Mouse (Mus musculus): ENCODE measurements at regions not wholly inside any gene's neighbourhood (a gene's known extent, or its start where the extent isn't known, plus 50 kb on each side); places are given as distances from the start of the nearest gene placed in this dataset.

- TF ChIP-seq BHLHE40 (IDR thresholded peaks at IDR 0.05; ENCODE audit: low read depth, low read length) (no peak), ZKSCAN1 (IDR thresholded peaks at IDR 0.05; ENCODE audit: borderline replicate concordance, low read depth, low read length) (no peak), USF1 (IDR thresholded peaks at IDR 0.05; ENCODE audit: low read depth, low read length) (no peak), MXI1 (IDR thresholded peaks at IDR 0.05; ENCODE audit: low read depth, low read length) (no peak), JUN (IDR thresholded peaks at IDR 0.05; ENCODE audit: insufficient read depth, low read depth, low read length) (no peak), MEF2A (IDR thresholded peaks at IDR 0.05; ENCODE audit: borderline replicate concordance, low read depth, low read length) (no peak), PAX5 (IDR thresholded peaks at IDR 0.05; ENCODE audit: low read length) (no peak), POLR2AphosphoS2 (IDR thresholded peaks at IDR 0.05; ENCODE audit: low read depth, low read length) (no peak), HCFC1 (IDR thresholded peaks at IDR 0.05; ENCODE audit: low read depth, low read length) (no peak), CHD1 (IDR thresholded peaks at IDR 0.05; ENCODE audit: low read depth, low read length) (no peak), SMC3 (IDR thresholded peaks at IDR 0.05; ENCODE audit: low read depth, low read length) (no peak), POLR2A (IDR thresholded peaks at IDR 0.05; ENCODE audit: low read depth, low read length) (no peak), NELFE (IDR thresholded peaks at IDR 0.05; ENCODE audit: low read depth, low read length) (no peak), USF2 (conservative IDR thresholded peaks at IDR 0.05; ENCODE audit: low read depth, low read length) (no peak)
- H3K4me1 ChIP-seq (ENCODE audit: control insufficient read depth in 1 of 2, insufficient read depth in 2 of 2), result no peaks in the 10 kb centered on the region
- no peaks in the 10 kb centered on the region for H3K79me2 ChIP-seq (replicated peaks; ENCODE audit: control insufficient read depth, extremely low read depth, insufficient read depth, poor library complexity, severe bottlenecking)
- H3K9me3 ChIP-seq (replicated peaks; ENCODE audit: low read length), result no peaks in the 10 kb centered on the region
- H3K9ac ChIP-seq (ENCODE audit: insufficient read depth, low read depth), result no peak overlapping the region
- peak overlapping the region; percentile 44; the same call in 1 of the 2 replicates for H3K4me2 ChIP-seq (ENCODE audit: insufficient read depth, low read depth, poor library complexity, severe bottlenecking)
- H3K27ac ChIP-seq (ENCODE audit: insufficient read depth, low read depth), result no peak overlapping the region
- H3K36me3 ChIP-seq (replicated peaks in 1 of 2; ENCODE audit: control insufficient read depth in 1 of 2, insufficient read depth in 1 of 2, low read length in 1 of 2), result no peaks in the 10 kb centered on the region
- DNase-seq (ENCODE audit: extremely low read depth), result no peak
- H3K27me3 ChIP-seq (replicated peaks), result no peaks in the 10 kb centered on the region
- in situ Hi-C loops (cut with MboI; ENCODE audit: low pct_ligation_motif_present, low pct_unique_long_range_greater_than_20kb, low sequenced_read_pairs), result no loop called here
- dilution Hi-C loops (cut with MboI; ENCODE audit: extremely low pct_ligation_motif_present, extremely low pct_unique_long_range_greater_than_20kb, low sequenced_read_pairs), result no loop called here
- no peak overlapping the region for H3K4me3 ChIP-seq (replicated peaks in 1 of 3; ENCODE audit: low read depth in 2 of 3, low read length in 2 of 3, poor library complexity in 1 of 3)
Observed at GRCm38 (mm10) chr10:111867102-111867501, 105.4 kb upstream of the Krr1 start.

- H3K27ac ChIP-seq (ENCODE audit: insufficient read depth, low read depth), result no peak overlapping the region
- no peak overlapping the region for H3K4me3 ChIP-seq (replicated peaks in 1 of 3; ENCODE audit: low read depth in 2 of 3, low read length in 2 of 3, poor library complexity in 1 of 3)
- no peaks in the 10 kb centered on the region for H3K9me3 ChIP-seq (replicated peaks; ENCODE audit: low read length)
- no peaks in the 10 kb centered on the region for H3K4me1 ChIP-seq (ENCODE audit: control insufficient read depth in 1 of 2, insufficient read depth in 2 of 2)
- dilution Hi-C loops (cut with MboI; ENCODE audit: extremely low pct_ligation_motif_present, extremely low pct_unique_long_range_greater_than_20kb, low sequenced_read_pairs) (no loop called here), in situ Hi-C loops (cut with MboI; ENCODE audit: low pct_ligation_motif_present, low pct_unique_long_range_greater_than_20kb, low sequenced_read_pairs) (no loop called here)
- no peak for TF ChIP-seq CHD1 (IDR thresholded peaks at IDR 0.05; ENCODE audit: low read depth, low read length)
- no peak for TF ChIP-seq RAD21 (IDR thresholded peaks at IDR 0.05; ENCODE audit: low read depth, low read length)
- no peak for TF ChIP-seq USF1 (IDR thresholded peaks at IDR 0.05; ENCODE audit: low read depth, low read length)
- TF ChIP-seq MAFK (IDR thresholded peaks at IDR 0.05; ENCODE audit: insufficient replicate concordance, low read length), result no peak
- no peak for TF ChIP-seq USF2 (conservative IDR thresholded peaks at IDR 0.05; ENCODE audit: low read depth, low read length)
- TF ChIP-seq CHD2 (IDR thresholded peaks at IDR 0.05; ENCODE audit: low read length), result no peak
- TF ChIP-seq CTCF (conservative IDR thresholded peaks at IDR 0.05 in 1 of 2, IDR thresholded peaks at IDR 0.05 in 1 of 2; ENCODE audit: low read depth in 2 of 2, low read length in 2 of 2), result no peak
- TF ChIP-seq GABPA (IDR thresholded peaks at IDR 0.05; ENCODE audit: insufficient replicate concordance, low read depth, low read length), result no peak
- TF ChIP-seq KAT2A (IDR thresholded peaks at IDR 0.05; ENCODE audit: insufficient replicate concordance, low read length), result no peak
- no peak for TF ChIP-seq SMC3 (IDR thresholded peaks at IDR 0.05; ENCODE audit: low read depth, low read length)
- TF ChIP-seq HCFC1 (IDR thresholded peaks at IDR 0.05; ENCODE audit: low read depth, low read length), result no peak
- no peak for TF ChIP-seq ZKSCAN1 (IDR thresholded peaks at IDR 0.05; ENCODE audit: borderline replicate concordance, low read depth, low read length)
- TF ChIP-seq IRF4 (IDR thresholded peaks at IDR 0.05; ENCODE audit: low read depth, low read length), result no peak
- TF ChIP-seq ETS1 (conservative IDR thresholded peaks at IDR 0.05; ENCODE audit: low read depth, low read length), result no peak
- TF ChIP-seq ZNF384 (IDR thresholded peaks at IDR 0.05; ENCODE audit: low read depth, low read length), result no peak
- no peak for TF ChIP-seq NRF1 (IDR thresholded peaks at IDR 0.05; ENCODE audit: low read depth, low read length)
- no peak for TF ChIP-seq EP300 (IDR thresholded peaks at IDR 0.05; ENCODE audit: low read length)
- no peak for TF ChIP-seq JUN (IDR thresholded peaks at IDR 0.05; ENCODE audit: insufficient read depth, low read depth, low read length)
- TF ChIP-seq MEF2A (IDR thresholded peaks at IDR 0.05; ENCODE audit: borderline replicate concordance, low read depth, low read length), result no peak
- TF ChIP-seq POLR2A (IDR thresholded peaks at IDR 0.05; ENCODE audit: low read depth, low read length), result no peak
- no peaks in the 10 kb centered on the region for H3K79me2 ChIP-seq (replicated peaks; ENCODE audit: control insufficient read depth, extremely low read depth, insufficient read depth, poor library complexity, severe bottlenecking)
- no peaks in the 10 kb centered on the region for H3K27me3 ChIP-seq (replicated peaks)
- H3K9ac ChIP-seq (ENCODE audit: insufficient read depth, low read depth), result no peak overlapping the region
- H3K4me2 ChIP-seq (ENCODE audit: insufficient read depth, low read depth, poor library complexity, severe bottlenecking), result peak overlapping the region; percentile 84; the same call in 1 of the 2 replicates
- DNase-seq (ENCODE audit: extremely low read depth), result no peak
- no peaks in the 10 kb centered on the region for H3K36me3 ChIP-seq (replicated peaks in 1 of 2; ENCODE audit: control insufficient read depth in 1 of 2, insufficient read depth in 1 of 2, low read length in 1 of 2)
Observed at GRCm38 (mm10) chr10:111867538-111867937, 104.9 kb upstream of the Krr1 start.
